Mouse (Mus musculus) neural tube, embryonic 15.5 days (tissue): ENCODE measurements at regions not wholly inside any gene's neighbourhood (a gene's known extent, or its start where the extent isn't known, plus 50 kb on each side); places are given as distances from the start of the nearest gene placed in this dataset.
A peak's percentile ranks its signal among the peaks of the same experiment; 100 is the strongest.

Experiments used
- ATAC-seq: fragments of 200-750 bp; cut with Nextera tagmentation; 2 replicates; pipeline ENCODE4 v1.8.0; 2017; ENCODE audit warnings: mild to moderate bottlenecking, moderate TSS enrichment, moderate library complexity; ENCODE audit not compliant: low FRiP score
- H3K27ac ChIP-seq: fragments of 300-500 bp; sonication (generic); replicated peaks from 2 replicates; pipeline ENCODE4 v1.5.1; 2015; ENCODE audit warnings: mild to moderate bottlenecking, inconsistent platforms
- H3K27me3 ChIP-seq: fragments of 300-500 bp; sonication (generic); replicated peaks from 2 replicates; pipeline ENCODE4 v1.6.1; 2015; ENCODE audit warnings: inconsistent platforms
- H3K36me3 ChIP-seq: fragments of 300-500 bp; sonication (generic); 2 replicates; pipeline ENCODE4 v1.6.1; 2015; ENCODE audit warnings: inconsistent platforms
- H3K4me1 ChIP-seq: fragments of 300-500 bp; sonication (generic); 2 replicates; pipeline ENCODE4 v1.6.1; 2015; ENCODE audit warnings: inconsistent platforms
- H3K4me2 ChIP-seq: fragments of 300-500 bp; sonication (generic); 2 replicates; pipeline ENCODE4 v1.6.1; 2015; ENCODE audit warnings: inconsistent platforms, mild to moderate bottlenecking, moderate library complexity
- H3K4me3 ChIP-seq: fragments of 300-500 bp; sonication (generic); replicated peaks from 2 replicates; pipeline ENCODE4 v1.5.1; 2015; ENCODE audit warnings: mild to moderate bottlenecking, inconsistent platforms
- H3K9ac ChIP-seq: fragments of 300-500 bp; sonication (generic); replicated peaks from 2 replicates; pipeline ENCODE4 v1.6.1; 2015; ENCODE audit warnings: mild to moderate bottlenecking, inconsistent platforms
- H3K9me3 ChIP-seq: fragments of 300-500 bp; sonication (generic); replicated peaks from 2 replicates; pipeline ENCODE4 v1.6.1; 2016; ENCODE audit warnings: inconsistent platforms
- WGBS: fragments of 180-500 bp; shearing (Covaris S2); methylation state at CpG from one replicate; pipeline ENCODE4 v1.1.7; 2015; ENCODE audit warnings: mixed read lengths; 5-methylcytosine and 5-hydroxymethylcytosine counted together

DNA sequence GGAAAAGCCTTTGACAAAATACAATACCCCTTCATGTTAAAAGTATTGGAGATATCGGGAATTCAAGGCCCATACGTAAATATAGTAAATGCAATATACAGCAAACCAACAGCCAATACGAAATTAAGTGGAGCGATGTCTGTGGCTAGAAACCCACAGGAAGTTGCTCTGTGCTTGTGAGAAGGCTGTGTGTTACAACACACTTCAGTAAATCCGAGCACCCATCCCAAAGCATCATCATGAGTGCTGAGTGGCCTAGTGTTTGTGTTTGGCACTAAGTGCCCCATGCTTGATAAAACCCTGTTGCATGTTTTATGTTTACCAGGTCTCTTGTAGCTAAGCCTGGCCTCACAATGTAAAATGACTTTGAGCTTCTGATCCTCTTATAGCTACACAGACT lies 194.3 kb downstream of the Ankrd16 start:
- ATAC-seq, result no peak
- no peaks in the 10 kb centered on the region for H3K27me3 ChIP-seq
- no peaks in the 10 kb centered on the region for H3K36me3 ChIP-seq
- no peak overlapping the region for H3K4me2 ChIP-seq
- WGBS, result 92% methylated on average over 5 of the region's 5 CpGs
- H3K9ac ChIP-seq, result no peak overlapping the region
- no peak overlapping the region for H3K4me3 ChIP-seq
- H3K4me1 ChIP-seq, result no peaks in the 10 kb centered on the region
- H3K27ac ChIP-seq, result no peak overlapping the region
- H3K9me3 ChIP-seq, result no peaks in the 10 kb centered on the region

DNA sequence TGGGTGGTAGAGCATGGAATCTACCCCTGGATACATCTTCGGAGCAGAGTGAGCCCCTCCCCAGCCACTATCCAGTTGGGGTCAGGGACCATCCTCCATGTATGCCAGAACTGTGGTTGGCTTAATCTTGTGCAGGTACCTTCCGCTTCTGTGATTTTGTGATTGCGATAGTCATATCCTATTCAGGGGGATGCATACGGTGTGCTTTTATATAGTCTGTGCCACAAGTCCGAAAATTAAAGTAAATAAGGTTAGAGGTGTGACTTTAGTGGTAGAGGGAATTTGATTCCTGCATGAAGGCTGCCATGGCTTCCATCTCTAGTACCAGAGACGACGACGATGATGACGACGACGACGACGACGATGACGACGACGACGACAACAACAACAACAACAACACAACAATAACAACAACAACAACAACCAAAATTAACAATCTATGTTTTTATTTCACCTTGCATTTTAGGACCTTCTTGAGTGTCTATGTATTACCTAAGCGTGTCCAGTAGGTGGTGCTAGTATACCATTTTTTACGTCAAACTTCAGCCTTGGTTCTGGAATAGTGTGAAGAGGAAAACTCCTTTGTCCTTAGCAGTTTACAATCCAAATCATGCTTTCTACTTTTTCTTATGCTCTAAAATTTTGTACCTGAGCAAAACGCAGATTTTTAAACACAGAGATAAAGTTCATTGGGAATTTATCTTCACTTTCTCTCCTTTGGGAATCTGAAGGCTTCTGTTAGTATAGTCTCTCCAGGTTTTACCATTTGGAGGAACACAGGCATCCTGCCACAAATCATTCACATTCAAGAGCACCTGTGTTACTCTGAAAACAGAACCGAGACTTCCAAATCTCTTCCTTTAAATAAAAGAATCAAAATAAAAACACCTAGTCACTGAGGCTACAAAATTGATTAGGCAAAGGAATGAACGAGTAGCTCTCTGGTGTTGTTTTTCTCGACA lies 224.5 kb downstream of the Ankrd16 start:
- 37% methylated on average over 24 of the region's 24 CpGs for WGBS
- Histone ChIP-seq H3K4me3 (no peak overlapping the region), H3K9me3 (no peaks in the 10 kb centered on the region), H3K4me2 (no peak overlapping the region), H3K36me3 (no peaks in the 10 kb centered on the region), H3K27me3 (no peaks in the 10 kb centered on the region), H3K4me1 (no peaks in the 10 kb centered on the region), H3K9ac (no peak overlapping the region), H3K27ac (no peak overlapping the region)
- ATAC-seq, result peak; percentile 87; the same call in 1 of the 2 replicates

DNA sequence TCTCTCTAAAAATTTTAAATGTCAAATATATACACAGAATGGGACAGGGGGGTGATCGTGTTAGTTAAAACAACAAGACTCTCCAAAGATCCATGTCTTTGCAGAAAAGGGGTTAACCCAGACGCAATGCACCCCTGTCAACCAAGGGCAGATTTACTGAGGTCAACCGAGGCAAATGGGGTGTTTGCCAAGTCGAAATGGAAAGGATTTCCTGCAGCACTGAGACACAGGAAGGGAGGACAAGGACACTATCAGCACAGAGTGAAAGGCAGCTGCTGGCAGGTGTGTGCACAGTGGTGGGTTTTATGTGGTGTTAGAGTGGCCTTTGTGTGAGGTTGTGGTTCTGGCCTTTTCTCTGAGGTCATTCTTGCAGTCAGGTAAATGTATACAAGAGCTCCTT lies 226.7 kb downstream of the Ankrd16 start:
- Histone ChIP-seq H3K36me3 (no peaks in the 10 kb centered on the region), H3K9me3 (no peaks in the 10 kb centered on the region), H3K27me3 (no peaks in the 10 kb centered on the region), H3K4me1 (no peaks in the 10 kb centered on the region), H3K27ac (no peak overlapping the region), H3K9ac (no peak overlapping the region), H3K4me3 (no peak overlapping the region), H3K4me2 (no peak overlapping the region)
- 41% methylated on average over 4 of the region's 4 CpGs for WGBS
- ATAC-seq, result no peak

DNA sequence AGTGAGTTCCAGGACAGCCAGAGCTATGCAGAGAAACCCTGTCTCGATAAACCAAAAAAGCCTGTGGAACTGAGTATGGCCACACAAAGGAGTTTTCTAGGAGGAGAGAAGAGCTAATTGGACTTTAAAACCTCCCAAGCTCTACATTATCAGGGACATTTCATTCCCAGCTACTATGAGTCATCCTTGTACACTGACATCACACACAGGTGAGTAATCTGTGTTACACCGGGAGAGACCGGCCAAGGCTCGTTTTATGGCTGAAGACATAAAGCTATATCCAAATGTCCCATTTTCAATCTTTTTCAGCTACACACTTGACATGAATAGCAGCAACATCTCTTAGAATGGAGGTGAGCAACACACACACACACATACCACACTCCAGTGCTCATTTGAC lies 229.5 kb downstream of the Ankrd16 start:
- no peak overlapping the region for H3K4me2 ChIP-seq
- no peaks in the 10 kb centered on the region for H3K27me3 ChIP-seq
- H3K9ac ChIP-seq, result no peak overlapping the region
- no peaks in the 10 kb centered on the region for H3K36me3 ChIP-seq
- H3K4me1 ChIP-seq, result no peaks in the 10 kb centered on the region
- no peak overlapping the region for H3K4me3 ChIP-seq
- no peak overlapping the region for H3K27ac ChIP-seq
- 95% methylated on average over 4 of the region's 4 CpGs for WGBS
- no peak for ATAC-seq
- no peaks in the 10 kb centered on the region for H3K9me3 ChIP-seq

DNA sequence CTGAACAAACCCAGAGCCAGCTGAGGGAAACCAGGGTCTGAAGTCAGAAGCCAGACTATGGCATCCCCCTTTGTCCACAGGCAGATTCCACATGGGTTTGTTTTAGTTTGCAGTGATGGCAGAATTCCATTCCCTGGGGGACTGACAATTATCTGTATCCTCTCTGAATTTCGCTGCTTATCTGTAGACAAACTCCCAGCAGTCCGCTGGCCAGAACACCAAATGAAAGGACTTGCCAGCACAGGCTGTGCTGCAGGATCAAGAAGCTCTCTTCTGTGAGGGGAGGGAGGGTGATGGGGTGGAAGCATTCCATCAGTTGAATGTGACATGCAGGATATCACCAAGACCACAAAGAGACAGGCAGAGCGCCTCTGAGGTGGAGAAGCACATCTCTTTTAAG lies 233.8 kb downstream of the Ankrd16 start:
- H3K9ac ChIP-seq, result no peak overlapping the region
- no peaks in the 10 kb centered on the region for H3K36me3 ChIP-seq
- H3K27me3 ChIP-seq, result peaks cover 9% of the 10 kb centered on the region; the same call in 1 of the 2 replicates
- H3K27ac ChIP-seq, result no peak overlapping the region
- no peaks in the 10 kb centered on the region for H3K4me1 ChIP-seq
- WGBS, result 68% methylated on average over 3 of the region's 3 CpGs
- ATAC-seq, result no peak
- no peak overlapping the region for H3K4me2 ChIP-seq
- no peaks in the 10 kb centered on the region for H3K9me3 ChIP-seq
- H3K4me3 ChIP-seq, result no peak overlapping the region

DNA sequence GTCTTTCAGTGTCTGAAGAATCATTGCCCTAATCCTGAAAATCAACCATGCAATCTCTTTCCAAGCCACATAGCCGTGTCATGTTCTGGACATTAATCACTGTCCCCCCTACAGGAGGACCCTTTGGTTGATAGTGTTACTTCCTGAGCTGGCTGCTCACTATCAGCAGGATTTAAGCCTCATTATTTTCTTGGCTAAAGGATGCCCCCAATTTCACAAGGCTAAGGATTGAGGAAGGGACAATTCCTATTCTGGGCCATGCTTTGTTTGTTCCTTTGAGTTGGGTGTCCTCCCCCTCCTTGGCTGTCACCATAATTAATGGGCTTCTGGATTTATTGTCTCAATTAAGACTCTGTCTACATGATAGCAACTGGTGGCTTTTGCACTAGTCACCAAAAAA lies 241.9 kb downstream of the Ankrd16 start:
- Histone ChIP-seq H3K4me1 (no peaks in the 10 kb centered on the region), H3K4me2 (no peak overlapping the region), H3K27ac (no peak overlapping the region), H3K9ac (no peak overlapping the region), H3K4me3 (no peak overlapping the region), H3K36me3 (no peaks in the 10 kb centered on the region), H3K9me3 (no peaks in the 10 kb centered on the region), H3K27me3 (peaks cover 11% of the 10 kb centered on the region; the same call in 1 of the 2 replicates)
- ATAC-seq, result 0 out of 2 replicates have a peak, but pooled peaks have one; percentile 39
- WGBS, result 7% methylated on average over 1 of the region's 1 CpGs

DNA sequence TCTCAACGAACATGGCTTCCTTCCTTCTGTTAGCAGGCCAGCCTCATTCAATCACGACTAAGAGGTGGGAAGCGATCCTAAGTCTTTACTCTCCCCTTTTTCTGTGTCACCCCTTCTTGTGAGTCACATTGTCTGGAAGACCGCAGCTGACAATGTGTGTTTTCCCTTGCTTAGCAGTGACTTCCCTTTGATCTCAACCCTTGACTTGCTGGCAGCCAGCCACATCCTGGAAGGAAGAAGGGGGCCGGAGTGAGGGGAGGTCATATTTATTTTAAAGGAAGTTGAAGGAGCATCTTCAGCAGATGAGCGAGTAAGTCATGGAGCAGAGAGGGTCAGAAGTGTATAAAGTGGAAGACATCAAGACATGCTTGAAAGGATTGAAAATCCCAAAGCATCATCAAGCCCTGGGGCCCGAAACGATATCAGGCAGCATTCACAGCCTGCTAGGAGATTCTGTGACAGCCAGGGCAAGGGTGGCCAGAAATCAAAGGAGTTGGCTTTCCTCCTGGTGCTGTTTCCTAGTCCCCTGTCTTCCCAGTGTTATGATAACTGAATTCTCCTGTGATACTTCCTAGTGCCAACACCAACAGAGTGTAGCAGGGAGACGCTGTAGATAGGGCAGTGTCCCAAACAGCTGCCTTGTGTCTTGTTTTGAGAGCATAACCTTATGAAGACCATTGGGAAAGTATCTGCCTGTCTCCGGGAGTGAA lies 245.9 kb downstream of the Ankrd16 start:
- Histone ChIP-seq H3K4me1 (no peaks in the 10 kb centered on the region), H3K9me3 (no peaks in the 10 kb centered on the region), H3K4me2 (no peak overlapping the region), H3K27me3 (no peaks in the 10 kb centered on the region; the same call in 1 of the 2 replicates), H3K9ac (no peak overlapping the region), H3K36me3 (no peaks in the 10 kb centered on the region), H3K27ac (no peak overlapping the region), H3K4me3 (no peak overlapping the region)
- WGBS, result 52% methylated on average over 10 of the region's 10 CpGs
- ATAC-seq, result peak; percentile 45; the same call in 1 of the 2 replicates

DNA sequence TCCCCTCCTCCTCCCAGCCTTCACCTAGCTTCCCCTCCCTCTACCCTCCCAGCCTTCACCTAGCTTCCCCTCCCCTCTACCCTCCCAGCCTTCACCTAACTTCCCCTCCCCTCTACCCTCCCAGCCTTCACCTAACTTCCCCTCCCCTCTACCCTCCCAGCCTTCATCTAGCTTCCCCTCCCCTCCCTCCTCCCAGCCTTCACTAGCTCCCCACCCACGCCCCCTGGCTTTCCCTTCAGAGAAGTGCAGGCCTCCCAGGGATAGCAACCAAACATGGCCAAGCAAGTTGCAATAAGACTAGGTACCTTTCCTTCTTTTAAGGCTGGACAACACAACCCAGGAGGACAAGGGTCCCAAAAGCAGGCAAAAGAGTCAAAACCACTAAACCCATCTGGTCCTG lies 248.5 kb downstream of the Ankrd16 start:
- no peak overlapping the region for H3K27ac ChIP-seq
- no peaks in the 10 kb centered on the region for H3K9me3 ChIP-seq
- no peaks in the 10 kb centered on the region for H3K36me3 ChIP-seq
- WGBS, result 69% methylated on average over 1 of the region's 1 CpGs
- ATAC-seq, result no peak
- H3K9ac ChIP-seq, result no peak overlapping the region
- no peaks in the 10 kb centered on the region for H3K4me1 ChIP-seq
- no peaks in the 10 kb centered on the region for H3K27me3 ChIP-seq
- H3K4me2 ChIP-seq, result no peak overlapping the region
- H3K4me3 ChIP-seq, result no peak overlapping the region

DNA sequence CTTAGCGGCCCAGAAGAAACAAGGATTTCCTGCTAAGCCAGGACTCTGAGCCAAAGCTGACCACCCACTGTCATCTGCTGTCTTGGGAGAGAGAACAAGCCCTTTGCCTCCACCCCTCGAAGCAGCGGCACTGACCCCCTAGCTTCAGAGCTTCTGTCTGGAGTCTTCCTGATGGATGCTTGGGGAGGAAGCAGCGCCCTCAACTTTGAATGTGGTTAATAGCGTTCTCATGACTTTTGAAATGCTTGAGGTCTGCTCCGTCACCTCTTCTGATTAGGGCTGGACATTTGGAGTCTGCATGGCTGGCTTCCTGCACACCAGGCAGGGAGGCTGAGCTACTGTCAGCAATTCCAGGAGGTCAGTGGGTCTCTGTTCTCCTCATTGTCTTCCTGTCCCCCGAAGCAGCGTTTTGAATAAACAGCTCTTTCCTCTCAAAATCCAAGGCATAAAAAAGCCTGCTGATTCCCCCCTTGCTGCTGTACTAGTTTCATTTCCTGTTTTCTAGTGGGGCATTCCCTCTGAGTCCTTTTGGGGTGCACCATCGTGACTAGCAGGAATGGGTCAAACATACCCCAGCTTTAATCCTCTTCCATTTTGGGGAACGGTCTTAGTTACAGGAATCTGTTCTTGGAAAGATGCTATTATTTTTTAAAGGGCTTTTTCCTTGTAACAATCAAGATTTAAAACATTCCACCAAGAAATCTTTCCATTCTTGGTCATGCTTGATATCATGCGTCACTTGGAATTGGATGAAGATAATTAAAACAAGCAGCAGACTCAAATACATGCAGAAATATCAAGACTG lies 256.0 kb downstream of the Ankrd16 start:
- Histone ChIP-seq H3K4me1 (no peaks in the 10 kb centered on the region), H3K4me3 (no peak overlapping the region), H3K4me2 (no peak overlapping the region), H3K27ac (no peak overlapping the region), H3K36me3 (no peaks in the 10 kb centered on the region), H3K9ac (no peak overlapping the region), H3K27me3 (no peaks in the 10 kb centered on the region), H3K9me3 (no peaks in the 10 kb centered on the region)
- no peak for ATAC-seq
- WGBS, result 80% methylated on average over 11 of the region's 11 CpGs

DNA sequence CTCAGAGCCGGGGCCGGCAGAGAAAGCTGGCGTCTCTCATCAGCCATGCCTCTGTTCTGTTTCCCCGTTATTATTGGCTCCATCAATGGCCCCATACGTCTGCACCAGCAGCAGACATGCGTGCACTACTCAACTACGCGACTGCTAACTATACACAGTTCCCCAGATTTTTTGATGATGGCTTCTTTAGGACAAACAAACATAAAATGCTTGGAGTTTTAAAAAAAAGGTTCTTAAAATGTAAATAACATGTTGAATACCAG lies 256.6 kb downstream of the Ankrd16 start:
- H3K4me1 ChIP-seq, result no peaks in the 10 kb centered on the region
- H3K27me3 ChIP-seq, result no peaks in the 10 kb centered on the region
- WGBS, result 91% methylated on average over 8 of the region's 8 CpGs
- no peak for ATAC-seq
- H3K4me3 ChIP-seq, result no peak overlapping the region
- H3K36me3 ChIP-seq, result no peaks in the 10 kb centered on the region
- H3K27ac ChIP-seq, result no peak overlapping the region
- no peak overlapping the region for H3K9ac ChIP-seq
- no peak overlapping the region for H3K4me2 ChIP-seq
- no peaks in the 10 kb centered on the region for H3K9me3 ChIP-seq

DNA sequence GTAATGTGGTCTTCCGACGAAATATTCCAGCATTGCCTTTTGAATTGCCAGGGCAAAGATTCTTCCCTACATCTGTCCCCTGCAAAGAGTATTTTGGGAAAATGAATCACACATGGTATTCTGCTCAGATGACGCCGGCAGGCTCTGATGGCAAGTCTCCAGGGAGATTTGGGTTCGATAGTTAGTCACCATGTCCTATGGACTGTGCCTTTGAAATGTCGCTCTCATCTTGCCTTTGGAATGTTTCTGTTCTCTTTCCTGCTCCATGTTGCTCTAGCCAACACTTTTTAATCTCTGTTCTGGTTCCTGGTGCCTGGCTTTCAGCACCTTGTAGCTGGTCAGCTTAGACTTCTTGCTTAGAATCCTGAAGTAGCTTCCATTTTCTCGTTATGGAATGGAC lies 252.3 kb downstream of the Itga8 start:
- Histone ChIP-seq H3K36me3 (no peaks in the 10 kb centered on the region), H3K4me1 (no peaks in the 10 kb centered on the region), H3K4me3 (no peak overlapping the region), H3K4me2 (no peak overlapping the region), H3K27ac (no peak overlapping the region), H3K9ac (no peak overlapping the region), H3K27me3 (no peaks in the 10 kb centered on the region), H3K9me3 (no peaks in the 10 kb centered on the region)
- WGBS, result 89% methylated on average over 7 of the region's 7 CpGs
- ATAC-seq, result no peak
